Mouse (Mus musculus) heart, adult 18-20 months (tissue): ENCODE data around the gene Jak1. TPM values are rescaled to one million over a fixed set of nuclear protein-coding genes. Genes with fewer than 3 reads are reported as not detected.

Experiments
- DNase-seq, 2 experiments: peaks; one replicate each; pipeline ENCODE4 v3.0.0; 2021 to 2022; ENCODE audit warnings: mixed read lengths in 1 of 2
- total RNA-seq, 2 experiments: library from RNA; stranded (reverse); gene quantifications; 2 replicates each; pipeline ENCODE4 v1.2.3; 2021

Gene Jak1
- total RNA-seq, 2 experiments from 2014 or later: 91.2 to 102 TPM

- no peak for DNase-seq
Measured at GRCm38 (mm10) chr4:101239313-101240162, 25.5 kb downstream of the Jak1 start.

GRCm38 (mm10) chr4:101238589-101238988 lies 26.5 kb downstream of the Jak1 start:
- DNase-seq: no peak

GRCm38 (mm10) chr4:101236797-101237196 lies 28.3 kb downstream of the Jak1 start:
- DNase-seq: peak in 1 of 2 experiments; percentile 56

- DNase-seq: no peak
Measured at GRCm38 (mm10) chr4:101235964-101236363, 29.1 kb downstream of the Jak1 start.

- DNase-seq: no peak
Measured at GRCm38 (mm10) chr4:101234753-101235152, 30.3 kb downstream of the Jak1 start.

GRCm38 (mm10) chr4:101234332-101234731 lies 30.8 kb downstream of the Jak1 start:
- DNase-seq: peak; percentile 87 to 90

GRCm38 (mm10) chr4:101230621-101231020 lies 34.5 kb downstream of the Jak1 start:
- DNase-seq: no peak

- no peak for DNase-seq
Measured at GRCm38 (mm10) chr4:101227398-101227797, 37.7 kb downstream of the Jak1 start.

GRCm38 (mm10) chr4:101225984-101226383 lies 39.1 kb downstream of the Jak1 start:
- DNase-seq: no peak

GRCm38 (mm10) chr4:101220946-101221345 lies 44.1 kb downstream of the Jak1 start:
- no peak for DNase-seq

GRCm38 (mm10) chr4:101219839-101220238 lies 45.2 kb downstream of the Jak1 start:
- DNase-seq: no peak

GRCm38 (mm10) chr4:101217026-101217540 lies 48.0 kb downstream of the Jak1 start:
- DNase-seq: no peak

GRCm38 (mm10) chr4:101216286-101216685 lies 48.8 kb downstream of the Jak1 start:
- no peak for DNase-seq

- DNase-seq: no peak
Measured at GRCm38 (mm10) chr4:101213477-101213876, 51.6 kb downstream of the Jak1 start.

- no peak for DNase-seq
Measured at GRCm38 (mm10) chr4:101207492-101207891, 57.6 kb downstream of the Jak1 start.

- no peak for DNase-seq
Measured at GRCm38 (mm10) chr4:101203518-101203917, 61.6 kb downstream of the Jak1 start.

- DNase-seq: no peak
Measured at GRCm38 (mm10) chr4:101202626-101203025, 62.5 kb downstream of the Jak1 start.

- peak in 1 of 2 experiments; percentile 8 for DNase-seq
Measured at GRCm38 (mm10) chr4:101199433-101200081, 65.5 kb downstream of the Jak1 start.

GRCm38 (mm10) chr4:101198333-101198732 lies 66.7 kb downstream of the Jak1 start:
- DNase-seq: peak; percentile 82 to 87

- DNase-seq: no peak
Measured at GRCm38 (mm10) chr4:101197421-101198170, 67.5 kb downstream of the Jak1 start.

GRCm38 (mm10) chr4:101196407-101196806 lies 68.7 kb downstream of the Jak1 start:
- no peak for DNase-seq

GRCm38 (mm10) chr4:101194170-101194569 lies 70.9 kb downstream of the Jak1 start:
- no peak for DNase-seq
